Mouse (Mus musculus): Measurements from ENCODE around the gene Gm21974. TPM values are rescaled to one million over a fixed set of nuclear protein-coding genes. Genes with fewer than 3 reads are reported as not detected.
A peak's percentile ranks its signal among the peaks of the same experiment; 100 is the strongest.

Gene Gm21974
- polyA plus RNA-seq, 1 experiment from 2014 or later, result not detected

GRCm38 (mm10) chr7:127875627-127876001 is 19.6 kb downstream of the Gm21974 start:
- ATAC-seq (ENCODE audit: extremely low read depth, insufficient number of reproducible peaks, low FRiP score, low TSS enrichment), result peak; percentile 86
- Histone ChIP-seq H3K9ac (peak overlapping the region; percentile 98), H3K4me3 (peak overlapping the region; percentile 97), H3K36me3 (peaks cover 54% of the 10 kb centered on the region), H3K4me2 (peak overlapping the region; percentile 95), H3K9me3 (no peaks in the 10 kb centered on the region), H3K27ac (replicated peaks) (peak overlapping the region; percentile 99), H3K27me3 (replicated peaks) (no peaks in the 10 kb centered on the region), H3K4me1 (peaks cover 31% of the 10 kb centered on the region)
- under 1% methylated on average over 43 of the region's 43 CpGs for WGBS

DNA sequence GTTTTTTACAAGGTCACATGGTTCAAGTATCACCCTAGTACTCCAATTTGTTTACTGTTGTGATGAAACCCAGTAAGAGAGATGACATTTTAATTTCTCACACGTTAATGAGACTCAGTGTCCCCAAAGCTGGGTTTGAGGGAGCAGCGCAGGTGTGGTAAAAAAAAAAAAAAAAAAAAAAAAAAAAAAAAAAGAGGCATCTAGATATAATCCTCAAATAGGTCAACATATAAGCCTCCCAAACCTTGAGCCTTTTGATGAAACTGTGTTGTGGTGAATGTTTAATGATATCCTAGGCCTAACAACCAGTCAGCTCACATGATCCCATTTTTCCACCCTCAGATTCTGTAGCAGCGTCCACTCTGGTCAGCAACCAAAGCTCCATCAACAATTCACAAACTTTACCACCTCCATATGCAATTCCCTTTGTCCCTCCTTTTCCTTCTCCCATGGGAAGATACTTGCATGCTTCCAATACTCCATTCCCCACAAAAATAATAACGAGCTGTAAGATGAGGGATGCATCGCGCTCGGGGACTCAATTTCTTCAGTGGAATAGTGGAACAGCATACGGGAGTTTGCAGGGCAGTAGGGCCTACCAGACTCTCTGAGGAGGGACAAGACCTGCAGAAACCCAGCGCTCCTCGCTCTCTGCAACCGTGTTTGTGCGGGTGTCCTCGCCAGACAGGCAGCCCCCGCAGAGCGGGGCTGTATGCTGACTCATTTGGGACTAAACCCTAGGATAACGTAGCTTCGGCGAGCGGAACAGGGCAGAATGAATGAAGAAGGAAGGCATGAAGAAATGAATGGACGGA is 20.2 kb downstream of the Gm21974 start:
- Histone ChIP-seq H3K4me3 (peak overlapping the region; percentile 97), H3K9me3 (no peaks in the 10 kb centered on the region), H3K27me3 (replicated peaks) (no peaks in the 10 kb centered on the region), H3K9ac (peak overlapping the region; percentile 98), H3K36me3 (peaks cover 53% of the 10 kb centered on the region), H3K4me1 (peaks cover 31% of the 10 kb centered on the region), H3K27ac (replicated peaks) (peak overlapping the region; percentile 99), H3K4me2 (peak overlapping the region; percentile 95)
- 5% methylated on average over 20 of the region's 20 CpGs for WGBS
- no peak for ATAC-seq (ENCODE audit: extremely low read depth, insufficient number of reproducible peaks, low FRiP score, low TSS enrichment)

- H3K27ac ChIP-seq (replicated peaks), result no peak overlapping the region
- H3K9ac ChIP-seq, result no peak overlapping the region
- H3K4me2 ChIP-seq, result no peak overlapping the region
- no peaks in the 10 kb centered on the region for H3K9me3 ChIP-seq
- ATAC-seq (ENCODE audit: extremely low read depth, insufficient number of reproducible peaks, low FRiP score, low TSS enrichment), result no peak
- H3K36me3 ChIP-seq, result peaks cover 61% of the 10 kb centered on the region
- 76% methylated on average over 5 of the region's 5 CpGs for WGBS
- H3K4me1 ChIP-seq, result peaks cover 30% of the 10 kb centered on the region
- no peaks in the 10 kb centered on the region for H3K27me3 ChIP-seq (replicated peaks)
- no peak overlapping the region for H3K4me3 ChIP-seq
Observed at GRCm38 (mm10) chr7:127870136-127870821, 25.0 kb downstream of the Gm21974 start.

DNA sequence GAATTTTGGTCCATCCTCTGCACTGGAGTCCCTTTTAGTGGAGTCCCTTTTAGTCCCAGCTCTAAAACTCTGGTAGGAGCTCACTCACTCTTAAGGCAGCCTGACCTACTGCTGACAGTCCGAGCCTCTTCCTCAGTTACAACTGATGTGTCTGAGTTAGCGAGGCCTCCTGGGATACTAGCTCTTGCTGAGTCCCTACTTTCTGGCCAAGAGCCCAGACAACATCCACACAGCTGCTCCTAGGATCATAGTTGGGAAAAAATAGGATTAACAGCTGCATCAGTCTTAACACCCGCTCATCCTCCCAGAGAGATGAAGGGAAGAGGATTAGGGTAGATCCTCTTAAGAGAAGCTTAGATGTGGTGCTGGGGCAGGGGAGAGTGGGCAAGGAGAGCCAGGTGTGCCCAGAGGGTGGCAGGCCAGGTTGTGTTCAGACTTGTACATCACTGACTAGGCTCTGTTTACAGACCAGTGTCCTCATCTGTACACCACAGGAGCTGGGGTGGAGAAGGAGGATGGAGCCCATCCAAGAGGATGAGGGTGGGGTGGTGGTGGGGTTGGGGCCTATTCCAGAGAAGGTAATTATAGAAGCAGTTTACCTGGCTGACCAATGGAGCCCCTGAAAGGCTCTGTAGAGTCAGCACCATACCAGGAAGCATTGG is 26.0 kb downstream of the Gm21974 start:
- Histone ChIP-seq H3K27ac (replicated peaks) (no peak overlapping the region), H3K36me3 (peaks cover 71% of the 10 kb centered on the region), H3K9ac (no peak overlapping the region), H3K27me3 (replicated peaks) (no peaks in the 10 kb centered on the region), H3K9me3 (no peaks in the 10 kb centered on the region), H3K4me3 (no peak overlapping the region), H3K4me2 (no peak overlapping the region), H3K4me1 (peaks cover 22% of the 10 kb centered on the region)
- WGBS, result 63% methylated on average over 3 of the region's 3 CpGs
- ATAC-seq (ENCODE audit: extremely low read depth, insufficient number of reproducible peaks, low FRiP score, low TSS enrichment), result no peak

- no peaks in the 10 kb centered on the region for H3K27me3 ChIP-seq (replicated peaks)
- no peaks in the 10 kb centered on the region for H3K9me3 ChIP-seq
- no peak overlapping the region for H3K4me2 ChIP-seq
- peaks cover 8% of the 10 kb centered on the region; the same call in 1 of the 2 replicates for H3K4me1 ChIP-seq
- no peak overlapping the region for H3K4me3 ChIP-seq
- H3K9ac ChIP-seq, result no peak overlapping the region
- WGBS, result 95% methylated on average over 18 of the region's 18 CpGs
- peaks cover 64% of the 10 kb centered on the region for H3K36me3 ChIP-seq
- no peak for ATAC-seq (ENCODE audit: extremely low read depth, insufficient number of reproducible peaks, low FRiP score, low TSS enrichment)
- H3K27ac ChIP-seq (replicated peaks), result no peak overlapping the region
Observed at GRCm38 (mm10) chr7:127867641-127868040, 27.6 kb downstream of the Gm21974 start.

DNA sequence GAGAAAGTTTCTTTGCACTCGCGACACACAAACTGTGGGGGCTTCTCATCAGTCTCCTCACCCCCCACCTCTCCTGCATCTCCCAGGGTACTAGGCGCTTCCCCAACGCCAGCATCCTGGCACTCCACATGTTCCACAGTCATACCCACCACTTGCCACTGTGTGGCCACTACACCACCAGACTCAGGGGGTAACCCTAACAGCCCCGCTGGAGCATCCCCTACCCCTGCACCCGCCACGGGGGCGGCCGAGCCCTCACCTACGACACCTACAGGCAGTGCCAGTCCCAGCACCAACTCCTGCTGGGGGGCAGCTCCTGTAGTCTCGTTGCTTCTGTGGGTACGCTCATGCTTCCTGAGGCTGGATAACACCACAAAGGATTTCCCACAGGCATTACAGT is 28.8 kb downstream of the Gm21974 start:
- Histone ChIP-seq H3K9me3 (no peaks in the 10 kb centered on the region), H3K4me2 (no peak overlapping the region), H3K27me3 (replicated peaks) (no peaks in the 10 kb centered on the region), H3K36me3 (peaks cover 56% of the 10 kb centered on the region), H3K9ac (no peak overlapping the region), H3K27ac (replicated peaks) (no peak overlapping the region), H3K4me3 (no peak overlapping the region), H3K4me1 (peaks cover 8% of the 10 kb centered on the region; the same call in 1 of the 2 replicates)
- no peak for ATAC-seq (ENCODE audit: extremely low read depth, insufficient number of reproducible peaks, low FRiP score, low TSS enrichment)
- 92% methylated on average over 12 of the region's 12 CpGs for WGBS

DNA sequence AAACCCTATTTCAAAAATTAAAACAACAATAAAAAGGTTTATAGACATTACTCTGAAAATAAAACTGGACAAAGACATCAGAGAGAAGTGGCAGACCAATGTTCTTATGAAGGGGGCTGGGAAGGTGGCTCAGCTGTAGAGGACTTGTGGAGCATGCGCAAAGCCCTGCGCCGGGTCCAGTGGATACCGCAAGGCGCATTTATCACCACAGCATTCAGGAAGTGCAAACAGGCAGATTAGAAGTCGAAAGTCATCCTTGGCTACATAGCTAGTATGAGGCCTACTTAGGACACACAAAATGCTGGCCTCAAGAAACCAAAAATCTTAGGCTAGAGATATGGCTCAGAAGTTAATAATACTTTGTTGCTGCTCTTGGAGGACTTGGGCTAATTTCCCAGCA is 37.0 kb downstream of the Gm21974 start:
- H3K9ac ChIP-seq, result no peak overlapping the region
- no peaks in the 10 kb centered on the region for H3K4me1 ChIP-seq
- no peak for ATAC-seq (ENCODE audit: extremely low read depth, insufficient number of reproducible peaks, low FRiP score, low TSS enrichment)
- no peak overlapping the region for H3K27ac ChIP-seq (replicated peaks)
- H3K9me3 ChIP-seq, result no peaks in the 10 kb centered on the region
- no peaks in the 10 kb centered on the region for H3K36me3 ChIP-seq
- 75% methylated on average over 6 of the region's 6 CpGs for WGBS
- no peaks in the 10 kb centered on the region for H3K27me3 ChIP-seq (replicated peaks)
- no peak overlapping the region for H3K4me3 ChIP-seq
- no peak overlapping the region for H3K4me2 ChIP-seq

- no peak for ATAC-seq (ENCODE audit: extremely low read depth, insufficient number of reproducible peaks, low FRiP score, low TSS enrichment)
- 63% methylated on average over 5 of the region's 5 CpGs for WGBS
Observed at GRCm38 (mm10) chr7:127850906-127851305, 44.3 kb downstream of the Gm21974 start.

GRCm38 (mm10) chr7:127849973-127850875 is 45.0 kb downstream of the Gm21974 start:
- Histone ChIP-seq H3K4me3 (no peak overlapping the region), H3K9ac (no peak overlapping the region), H3K4me1 (peaks cover 7% of the 10 kb centered on the region), H3K36me3 (peaks cover 38% of the 10 kb centered on the region), H3K4me2 (no peak overlapping the region), H3K27ac (replicated peaks) (no peak overlapping the region), H3K27me3 (replicated peaks) (no peaks in the 10 kb centered on the region), H3K9me3 (no peaks in the 10 kb centered on the region)
- ATAC-seq (ENCODE audit: extremely low read depth, insufficient number of reproducible peaks, low FRiP score, low TSS enrichment), result no peak
- 64% methylated on average over 6 of the region's 6 CpGs for WGBS

More at GRCm38 (mm10) chr7:127850906-127851305, 44.3 kb downstream of the Gm21974 start:
- peaks cover 31% of the 10 kb centered on the region for H3K36me3 ChIP-seq
- H3K27ac ChIP-seq (replicated peaks), result no peak overlapping the region
- no peaks in the 10 kb centered on the region for H3K9me3 ChIP-seq
- no peak overlapping the region for H3K4me2 ChIP-seq
- no peaks in the 10 kb centered on the region for H3K27me3 ChIP-seq (replicated peaks)
- no peak overlapping the region for H3K9ac ChIP-seq
- peaks cover 7% of the 10 kb centered on the region for H3K4me1 ChIP-seq
- H3K4me3 ChIP-seq, result no peak overlapping the region

- Histone ChIP-seq H3K9me3 (no peaks in the 10 kb centered on the region), H3K27me3 (replicated peaks) (no peaks in the 10 kb centered on the region), H3K36me3 (peaks cover 38% of the 10 kb centered on the region), H3K27ac (replicated peaks) (peak overlapping the region; percentile 97), H3K4me2 (peak overlapping the region; percentile 91), H3K4me3 (peak overlapping the region; percentile 75), H3K9ac (peak overlapping the region; percentile 97), H3K4me1 (peaks cover 15% of the 10 kb centered on the region)
- peak; percentile 45; the same call in 1 of the 2 replicates for ATAC-seq (ENCODE audit: extremely low read depth, insufficient number of reproducible peaks, low FRiP score, low TSS enrichment)
- under 1% methylated on average over 40 of the region's 40 CpGs for WGBS
Observed at GRCm38 (mm10) chr7:127842001-127842718, 53.1 kb downstream of the Gm21974 start.
